Mouse (Mus musculus) heart, embryonic 16.5 days (tissue): Measurements from ENCODE around the gene Tpr. TPM values are rescaled to one million over a fixed set of nuclear protein-coding genes. Genes with fewer than 3 reads are reported as not detected.

Experiments used
- ATAC-seq: fragments of 200-750 bp; cut with Nextera tagmentation; replicated peaks from 2 replicates; pipeline ENCODE4 v1.8.0; 2017; ENCODE audit warnings: moderate number of reproducible peaks; ENCODE audit not compliant: insufficient read depth, low FRiP score; ENCODE audit errors: extremely low read depth
- H3K27ac ChIP-seq: fragments of 300-500 bp; sonication (generic); 2 replicates; pipeline ENCODE4 v1.5.1; 2014; ENCODE audit warnings: mild to moderate bottlenecking, low read length, control low read depth, moderate library complexity
- H3K27me3 ChIP-seq: fragments of 300-500 bp; sonication (generic); 2 replicates; pipeline ENCODE4 v1.6.1; 2014; ENCODE audit warnings: low read length, mixed read lengths; ENCODE audit not compliant: control insufficient read depth, insufficient read depth
- H3K36me3 ChIP-seq: fragments of 300-500 bp; sonication (generic); 2 replicates; pipeline ENCODE4 v1.6.1; 2014; ENCODE audit not compliant: control insufficient read depth, insufficient read depth
- H3K4me1 ChIP-seq: fragments of 300-500 bp; sonication (generic); 2 replicates; pipeline ENCODE4 v1.6.1; 2014; ENCODE audit warnings: low read length, mixed read lengths; ENCODE audit not compliant: control insufficient read depth, insufficient read depth
- H3K4me2 ChIP-seq: fragments of 300-500 bp; sonication (generic); 2 replicates; pipeline ENCODE4 v1.6.1; 2014; ENCODE audit warnings: low read depth, mild to moderate bottlenecking, control low read depth, low read length
- H3K4me3 ChIP-seq: fragments of 300-500 bp; sonication (generic); 2 replicates; pipeline ENCODE4 v1.5.1; 2014; ENCODE audit warnings: mild to moderate bottlenecking, control low read depth, low read length
- H3K9ac ChIP-seq: fragments of 300-500 bp; sonication (generic); 2 replicates; pipeline ENCODE4 v1.6.1; 2014; ENCODE audit warnings: low read length, control low read depth
- H3K9me3 ChIP-seq: fragments of 300-500 bp; sonication (generic); replicated peaks from 2 replicates; pipeline ENCODE4 v1.6.1; 2016; ENCODE audit warnings: low read length; ENCODE audit not compliant: control insufficient read depth
- WGBS: fragments of 180-500 bp; shearing (Covaris S2); extraction: QIAGEN DNeasy Blood & Tissue Kit; methylation state at CpG from one replicate; pipeline ENCODE4 v1.1.7; 2014; 5-methylcytosine and 5-hydroxymethylcytosine counted together
- polyA plus RNA-seq: library from polyadenylated mRNA; unstranded; fragments of >200 nt; fragmentation: Nextera tagmentation; extraction: Ambion mirVana; gene quantifications from 2 replicates; pipeline ENCODE4 v1.2.1, GENCODE M21; 2015

The Tpr gene
- polyA plus RNA-seq, 1 experiment from 2014 or later, result 118 TPM

DNA sequence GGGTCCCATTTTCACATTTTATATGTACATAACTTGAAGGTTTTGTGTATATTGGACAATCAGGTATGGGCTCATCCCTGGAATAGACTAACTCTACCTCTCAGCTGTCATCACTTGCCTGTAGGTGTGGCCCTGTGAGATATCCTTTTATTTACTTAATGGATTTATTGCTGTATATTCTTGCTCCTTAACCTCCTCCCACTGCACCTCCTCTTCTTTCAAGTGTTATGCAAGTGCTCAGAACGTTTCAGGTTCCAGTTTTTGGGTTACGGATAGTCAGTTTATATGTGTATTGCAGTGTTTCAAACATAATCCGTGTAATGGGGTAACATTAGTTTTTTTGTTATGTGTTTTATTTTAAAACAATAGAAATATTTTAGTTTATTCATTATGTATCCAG is 46.0 kb downstream of the Tpr start:
- 88% methylated on average over 3 of the region's 3 CpGs for WGBS
- Histone ChIP-seq H3K27ac (no peak overlapping the region), H3K4me1 (no peaks in the 10 kb centered on the region), H3K9me3 (no peaks in the 10 kb centered on the region), H3K4me2 (no peak overlapping the region), H3K27me3 (no peaks in the 10 kb centered on the region), H3K9ac (no peak overlapping the region), H3K36me3 (peaks cover 55% of the 10 kb centered on the region), H3K4me3 (no peak overlapping the region)
- ATAC-seq, result no peak

DNA sequence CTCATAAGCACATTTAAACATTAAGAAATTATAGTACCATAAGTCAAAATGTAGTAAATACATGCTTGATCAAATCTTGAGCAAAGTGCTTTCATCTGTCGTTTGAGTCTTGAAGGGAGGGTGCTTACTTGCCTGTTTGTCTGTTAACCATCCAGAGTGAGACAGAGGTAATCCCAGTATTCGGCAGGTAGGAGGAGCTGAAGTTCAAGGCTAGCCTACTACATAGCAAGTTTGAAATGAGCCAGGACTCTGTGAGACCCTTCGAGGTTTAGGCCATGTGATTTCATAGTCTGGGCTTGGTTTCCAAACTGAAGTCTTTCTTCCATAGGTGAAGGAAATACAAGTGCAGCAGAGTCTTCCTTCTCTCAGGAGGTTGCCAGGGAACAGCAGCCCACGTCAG is 49.1 kb downstream of the Tpr start:
- H3K9me3 ChIP-seq, result no peaks in the 10 kb centered on the region
- no peaks in the 10 kb centered on the region for H3K4me1 ChIP-seq
- H3K9ac ChIP-seq, result no peak overlapping the region
- no peak overlapping the region for H3K27ac ChIP-seq
- no peak overlapping the region for H3K4me3 ChIP-seq
- 71% methylated on average over 4 of the region's 4 CpGs for whole genome bisulfite sequencing
- ATAC-seq, result no peak
- peaks cover 48% of the 10 kb centered on the region for H3K36me3 ChIP-seq
- H3K4me2 ChIP-seq, result no peak overlapping the region
- no peaks in the 10 kb centered on the region for H3K27me3 ChIP-seq

DNA sequence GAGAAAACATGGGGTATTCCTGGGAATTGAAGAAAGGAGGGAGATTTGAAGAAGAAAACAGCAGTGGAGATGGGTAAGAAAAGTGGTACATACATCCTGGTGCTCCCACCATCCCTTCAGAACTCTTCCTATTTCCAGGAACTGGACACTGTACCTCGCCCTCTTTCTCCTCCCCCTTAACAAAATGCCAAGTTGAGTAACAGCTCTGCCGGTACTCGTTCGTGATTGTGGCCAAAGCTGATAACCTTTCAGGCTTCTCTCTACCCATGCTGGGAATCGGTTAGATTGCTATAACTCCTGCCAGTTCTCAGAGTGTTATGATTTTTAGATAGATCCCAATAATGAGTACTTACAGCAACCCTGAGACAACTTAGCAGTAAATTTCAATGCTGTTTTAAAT is 66.3 kb downstream of the Tpr start:
- Histone ChIP-seq H3K4me3 (no peak overlapping the region), H3K4me2 (no peak overlapping the region), H3K4me1 (no peaks in the 10 kb centered on the region), H3K27ac (no peak overlapping the region), H3K9me3 (no peaks in the 10 kb centered on the region), H3K27me3 (no peaks in the 10 kb centered on the region), H3K36me3 (no peaks in the 10 kb centered on the region), H3K9ac (no peak overlapping the region)
- no peak for ATAC-seq
- 51% methylated on average over 5 of the region's 5 CpGs for WGBS

DNA sequence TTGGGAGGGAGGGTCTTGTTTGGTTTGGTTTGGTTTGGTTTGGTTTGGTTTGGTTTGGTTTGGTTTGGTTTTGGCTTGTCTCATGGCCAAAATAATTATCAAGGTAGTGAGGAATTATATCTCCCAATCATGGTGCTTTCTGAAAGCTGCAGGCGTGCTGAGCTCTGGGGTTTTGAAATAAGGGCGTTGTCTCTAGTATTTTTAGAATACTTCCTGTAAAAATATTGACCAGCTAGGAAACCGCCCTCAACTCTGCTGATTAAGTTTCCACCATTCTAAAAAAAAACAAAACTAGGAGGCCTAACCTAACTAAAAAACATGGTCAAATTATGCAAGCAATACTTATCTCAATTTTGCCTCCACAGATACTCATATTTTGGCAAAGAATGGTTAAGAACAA is 67.0 kb downstream of the Tpr start:
- ATAC-seq, result no peak
- Histone ChIP-seq H3K4me1 (no peaks in the 10 kb centered on the region), H3K9me3 (no peaks in the 10 kb centered on the region), H3K9ac (no peak overlapping the region), H3K4me3 (no peak overlapping the region), H3K27ac (no peak overlapping the region), H3K4me2 (no peak overlapping the region), H3K27me3 (no peaks in the 10 kb centered on the region), H3K36me3 (no peaks in the 10 kb centered on the region)
- 65% methylated on average over 3 of the region's 3 CpGs for WGBS

DNA sequence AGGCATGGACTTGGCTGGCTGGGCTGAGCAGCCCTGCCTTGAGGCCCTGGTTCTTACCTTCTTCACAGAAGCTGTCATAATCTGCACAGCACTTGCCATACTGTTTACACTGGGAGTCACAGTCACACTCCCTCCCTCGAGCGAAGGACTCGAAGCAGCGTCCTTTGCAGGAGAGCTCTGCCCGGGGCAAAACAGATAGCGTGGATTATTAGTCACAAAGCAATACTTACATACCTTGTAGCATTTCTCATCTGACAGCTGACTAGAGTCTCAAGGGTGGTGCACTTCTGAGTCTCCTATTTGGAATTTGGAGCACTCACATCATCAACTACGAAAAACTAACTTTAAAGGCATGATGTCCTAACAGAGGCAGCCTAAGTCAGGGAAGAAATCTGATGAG is 68.0 kb downstream of the Tpr start:
- no peak overlapping the region for H3K4me3 ChIP-seq
- H3K27me3 ChIP-seq, result no peaks in the 10 kb centered on the region
- no peak overlapping the region for H3K9ac ChIP-seq
- no peaks in the 10 kb centered on the region for H3K4me1 ChIP-seq
- no peaks in the 10 kb centered on the region for H3K36me3 ChIP-seq
- ATAC-seq, result no peak
- 41% methylated on average over 7 of the region's 7 CpGs for WGBS
- no peaks in the 10 kb centered on the region for H3K9me3 ChIP-seq
- H3K4me2 ChIP-seq, result no peak overlapping the region
- H3K27ac ChIP-seq, result no peak overlapping the region

DNA sequence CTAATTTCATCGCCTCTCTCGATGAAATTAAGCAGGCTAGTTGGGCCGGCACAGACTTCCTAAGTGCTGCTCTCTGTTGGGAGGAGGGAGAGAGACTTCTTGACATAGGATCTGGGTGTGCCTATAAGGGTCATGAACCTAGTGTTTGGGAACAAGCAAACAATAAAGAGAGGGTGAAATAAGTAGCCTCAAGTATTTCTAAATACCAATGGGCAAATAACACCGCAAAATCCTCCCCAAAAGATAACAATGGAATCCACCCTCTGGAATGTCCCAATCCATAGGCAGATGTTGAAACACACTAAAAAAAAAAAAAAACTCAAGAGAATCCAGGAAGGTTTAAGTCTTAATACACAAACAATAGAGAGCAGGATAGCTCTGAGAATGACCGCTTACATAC is 70.4 kb downstream of the Tpr start:
- H3K9ac ChIP-seq, result no peak overlapping the region
- no peaks in the 10 kb centered on the region for H3K9me3 ChIP-seq
- H3K36me3 ChIP-seq, result no peaks in the 10 kb centered on the region
- H3K27ac ChIP-seq, result no peak overlapping the region
- 48% methylated on average over 5 of the region's 5 CpGs for WGBS
- no peaks in the 10 kb centered on the region for H3K27me3 ChIP-seq
- H3K4me1 ChIP-seq, result no peaks in the 10 kb centered on the region
- ATAC-seq, result no peak
- H3K4me3 ChIP-seq, result no peak overlapping the region
- H3K4me2 ChIP-seq, result no peak overlapping the region

DNA sequence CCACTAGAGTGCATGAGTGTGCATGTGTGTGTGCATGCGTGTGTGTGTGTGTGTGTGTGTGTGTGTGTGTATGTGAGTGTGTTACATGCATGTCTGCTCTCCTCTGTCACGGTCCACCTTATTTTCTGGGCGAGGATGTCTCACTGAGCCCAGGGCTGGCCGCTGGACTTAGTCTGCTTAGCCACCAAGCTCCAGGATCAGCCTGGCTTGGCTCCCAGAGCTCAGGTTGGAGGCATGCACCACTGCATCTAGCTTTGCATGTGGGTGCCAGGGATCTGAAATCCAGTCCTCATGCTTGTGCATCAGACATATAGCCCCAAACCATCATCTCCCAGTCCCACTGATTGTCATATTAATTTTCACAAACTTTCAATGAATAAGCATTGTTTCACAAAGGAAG is 71.1 kb downstream of the Tpr start:
- no peaks in the 10 kb centered on the region for H3K9me3 ChIP-seq
- H3K4me2 ChIP-seq, result no peak overlapping the region
- no peak overlapping the region for H3K4me3 ChIP-seq
- no peaks in the 10 kb centered on the region for H3K27me3 ChIP-seq
- no peak overlapping the region for H3K27ac ChIP-seq
- no peaks in the 10 kb centered on the region for H3K4me1 ChIP-seq
- no peak for ATAC-seq
- H3K9ac ChIP-seq, result no peak overlapping the region
- 81% methylated on average over 4 of the region's 4 CpGs for WGBS
- no peaks in the 10 kb centered on the region for H3K36me3 ChIP-seq

DNA sequence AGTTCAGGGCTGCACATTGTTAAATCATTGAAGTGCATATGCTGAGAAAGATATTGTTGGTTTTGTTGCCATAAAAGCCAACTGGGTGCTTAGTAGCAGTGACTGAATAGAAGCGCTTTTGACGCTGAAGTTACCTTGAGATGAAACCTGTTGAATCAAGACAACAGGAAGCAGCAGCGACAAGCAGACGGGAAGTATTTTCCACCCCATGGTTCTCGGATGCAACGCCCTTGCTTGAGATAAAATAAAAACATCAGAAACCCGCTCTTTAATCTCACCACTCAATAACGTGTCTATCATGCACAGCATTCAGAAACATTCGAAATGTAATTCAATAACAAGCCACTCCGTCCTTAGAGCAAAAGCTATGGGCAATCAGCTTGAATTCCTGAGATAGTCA is 72.7 kb downstream of the Tpr start:
- no peak for ATAC-seq
- Histone ChIP-seq H3K9me3 (no peaks in the 10 kb centered on the region), H3K27ac (no peak overlapping the region), H3K4me2 (no peak overlapping the region), H3K4me3 (no peak overlapping the region), H3K36me3 (no peaks in the 10 kb centered on the region), H3K4me1 (no peaks in the 10 kb centered on the region), H3K9ac (no peak overlapping the region), H3K27me3 (no peaks in the 10 kb centered on the region)
- WGBS, result 70% methylated on average over 10 of the region's 10 CpGs

DNA sequence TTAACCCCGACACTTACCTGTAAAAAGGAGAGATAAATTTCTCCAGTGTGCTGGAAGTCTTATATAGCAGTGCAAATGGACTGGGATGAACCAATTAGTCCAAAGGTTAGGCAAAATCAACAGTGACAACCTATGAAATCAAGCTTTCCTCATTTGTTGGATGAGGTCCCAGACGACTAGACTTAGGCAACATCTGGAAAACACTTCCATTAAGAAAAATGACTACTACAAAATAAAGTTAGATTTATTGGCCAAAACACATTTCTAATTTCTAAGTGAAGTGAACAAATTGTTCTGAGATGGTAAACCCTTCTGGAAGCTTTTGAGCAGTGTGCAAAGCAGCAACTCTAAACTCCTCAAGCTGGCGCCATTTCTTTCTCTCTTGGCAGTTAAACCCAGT is 73.5 kb downstream of the Tpr start, which contains the start of gene Prg4:
Gene Prg4 (minus strand): TSS at position 34 of the 400 bp plus-strand sequence.
- Histone ChIP-seq H3K4me3 (no peak within 1 kb of the TSS), H3K27me3 (no peaks in the 10 kb centered on the region), H3K9me3 (no peaks in the 10 kb centered on the region), H3K27ac (no peak within 1 kb of the TSS), H3K4me2 (no peak within 1 kb of the TSS), H3K36me3 (no peaks in the 10 kb centered on the region), H3K4me1 (no peaks in the 10 kb centered on the region), H3K9ac (no peak within 1 kb of the TSS)
- WGBS, result 70% methylated on average over 3 of the region's 3 CpGs
- ATAC-seq, result no peak

DNA sequence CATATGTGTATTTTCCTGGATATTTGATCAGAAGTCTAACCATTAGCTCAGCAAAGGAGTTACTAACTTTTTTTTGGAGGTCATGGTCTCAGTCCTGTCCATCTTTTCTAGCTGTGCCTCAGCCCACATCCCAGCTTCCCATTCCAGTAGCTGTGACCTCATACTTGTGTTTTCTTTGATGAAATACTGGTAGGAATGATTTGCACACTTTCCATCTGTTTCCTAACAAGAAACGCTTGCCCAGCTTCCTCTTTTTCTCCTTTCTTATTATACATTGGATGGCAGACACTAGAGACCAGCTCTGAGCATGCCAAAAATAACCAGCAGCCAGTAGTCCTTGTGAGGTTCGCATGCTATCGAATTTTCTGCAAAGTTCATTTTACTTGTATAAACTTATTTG is 77.4 kb downstream of the Tpr start:
- WGBS, result 51% methylated on average over 3 of the region's 3 CpGs
- Histone ChIP-seq H3K4me1 (no peaks in the 10 kb centered on the region), H3K27ac (no peak overlapping the region), H3K9me3 (no peaks in the 10 kb centered on the region; the same call in 1 of the 2 replicates), H3K4me2 (no peak overlapping the region), H3K36me3 (no peaks in the 10 kb centered on the region), H3K4me3 (no peak overlapping the region), H3K9ac (no peak overlapping the region), H3K27me3 (no peaks in the 10 kb centered on the region)
- ATAC-seq, result no peak
